Mouse (Mus musculus) CH12.LX (cell line): ENCODE measurements at regions not wholly inside any gene's neighbourhood (a gene's known extent, or its start where the extent isn't known, plus 50 kb on each side); places are given as distances from the start of the nearest gene placed in this dataset.

Experiments used
- DNase-seq: peaks from one replicate; pipeline ENCODE4 v3.0.0-alpha.2; 2013; ENCODE audit errors: extremely low read depth
- H3K27ac ChIP-seq: 2 replicates; pipeline ENCODE4 v1.5.1; 2012; ENCODE audit warnings: low read depth, mild to moderate bottlenecking, control low read depth, moderate library complexity; ENCODE audit not compliant: insufficient read depth
- H3K27me3 ChIP-seq: replicated peaks from 2 replicates; pipeline ENCODE3; 2012; ENCODE audit warnings: inconsistent platforms
- H3K36me3 ChIP-seq, 2 experiments: replicated peaks in 1 of 2; 2 replicates each; pipeline versions ENCODE3 to v1.6.1; 2012; ENCODE audit warnings: inconsistent platforms in 1 of 2, low read length in 1 of 2, mild to moderate bottlenecking in 1 of 2, mixed read lengths in 1 of 2, moderate library complexity in 1 of 2; ENCODE audit not compliant: control insufficient read depth in 1 of 2, insufficient read depth in 1 of 2
- H3K4me1 ChIP-seq, 2 experiments: 2 replicates each; pipeline ENCODE4 v1.6.1; 2012; ENCODE audit warnings: inconsistent platforms in 1 of 2, moderate library complexity in 1 of 2; ENCODE audit not compliant: insufficient read depth in 2 of 2, control insufficient read depth in 1 of 2
- H3K4me2 ChIP-seq: 2 replicates; pipeline ENCODE4 v1.6.1; 2012; ENCODE audit warnings: low read depth, mild to moderate bottlenecking, control low read depth; ENCODE audit not compliant: poor library complexity, insufficient read depth, severe bottlenecking
- H3K4me3 ChIP-seq, 3 experiments: fragments of 150-350 bp in 1 of 3; sonication (generic) in 1 of 3; replicated peaks in 1 of 3; 2 replicates each; pipeline versions ENCODE3 to v1.5.1; 2011 to 2012; ENCODE audit warnings: low read depth in 2 of 3, low read length in 2 of 3, mild to moderate bottlenecking in 2 of 3, moderate library complexity in 2 of 3, control low read depth in 1 of 3, improper control_type of control experiment in 1 of 3, inconsistent platforms in 1 of 3, mixed read lengths in 1 of 3; ENCODE audit not compliant: poor library complexity in 1 of 3
- H3K79me2 ChIP-seq: replicated peaks from 2 replicates; pipeline ENCODE4 v1.6.1; 2012; ENCODE audit warnings: mild to moderate bottlenecking, moderate library complexity; ENCODE audit not compliant: control insufficient read depth, poor library complexity, insufficient read depth, severe bottlenecking; ENCODE audit errors: extremely low read depth
- H3K9ac ChIP-seq: 2 replicates; pipeline ENCODE4 v1.6.1; 2012; ENCODE audit warnings: low read depth, mild to moderate bottlenecking, control low read depth, moderate library complexity; ENCODE audit not compliant: insufficient read depth
- H3K9me3 ChIP-seq: replicated peaks from 2 replicates; pipeline ENCODE3; 2012; ENCODE audit warnings: low read length, inconsistent platforms, mixed read lengths
- BHLHE40 ChIP-seq: IDR thresholded peaks from 2 replicates; pipeline ENCODE4 v1.6.1; 2011; ENCODE audit warnings: mild to moderate bottlenecking, low read depth, low read length, improper control_type of control experiment
- CHD1 ChIP-seq: IDR thresholded peaks from 2 replicates; pipeline ENCODE4 v1.6.1; 2012; ENCODE audit warnings: low read depth, low read length, improper control_type of control experiment, inconsistent platforms
- ELF1 ChIP-seq: IDR thresholded peaks from 2 replicates; pipeline ENCODE4 v1.6.1; 2014; ENCODE audit warnings: low read depth, mild to moderate bottlenecking, inconsistent platforms, low read length, improper control_type of control experiment
- EP300 ChIP-seq: IDR thresholded peaks from 2 replicates; pipeline ENCODE4 v1.6.1; 2011; ENCODE audit warnings: low read length, improper control_type of control experiment
- ETS1 ChIP-seq: conservative IDR thresholded peaks from 2 replicates; pipeline ENCODE4 v1.6.1; 2012; ENCODE audit warnings: low read depth, mild to moderate bottlenecking, inconsistent platforms, low read length, improper control_type of control experiment, moderate library complexity
- HCFC1 ChIP-seq: IDR thresholded peaks from 2 replicates; pipeline ENCODE4 v1.6.1; 2012; ENCODE audit warnings: low read depth, mild to moderate bottlenecking, inconsistent platforms, low read length, improper control_type of control experiment
- KAT2A ChIP-seq: IDR thresholded peaks from 2 replicates; pipeline ENCODE4 v1.6.1; 2012; ENCODE audit warnings: low read length, improper control_type of control experiment, inconsistent platforms; ENCODE audit not compliant: insufficient replicate concordance
- MAFK ChIP-seq: IDR thresholded peaks from 2 replicates; pipeline ENCODE4 v1.6.1; 2011; ENCODE audit warnings: low read length, improper control_type of control experiment; ENCODE audit not compliant: insufficient replicate concordance
- MAZ ChIP-seq: IDR thresholded peaks from 2 replicates; pipeline ENCODE4 v1.6.1; 2012; ENCODE audit warnings: low read depth, mild to moderate bottlenecking, inconsistent platforms, low read length, improper control_type of control experiment, moderate library complexity
- MEF2A ChIP-seq: IDR thresholded peaks from 2 replicates; pipeline ENCODE4 v1.6.1; 2014; ENCODE audit warnings: low read depth, mild to moderate bottlenecking, inconsistent platforms, low read length, improper control_type of control experiment, borderline replicate concordance
- MYC ChIP-seq: IDR thresholded peaks from 2 replicates; pipeline ENCODE4 v1.6.1; 2011; ENCODE audit warnings: low read depth, mild to moderate bottlenecking, improper control_type of control experiment, low read length
- NRF1 ChIP-seq: IDR thresholded peaks from 2 replicates; pipeline ENCODE4 v1.6.1; 2014; ENCODE audit warnings: low read depth, mild to moderate bottlenecking, inconsistent platforms, low read length, improper control_type of control experiment, moderate library complexity
- PAX5 ChIP-seq: IDR thresholded peaks from 2 replicates; pipeline ENCODE4 v1.6.1; 2012; ENCODE audit warnings: low read length, inconsistent platforms, mixed read lengths
- POLR2A ChIP-seq: IDR thresholded peaks from 2 replicates; pipeline ENCODE4 v1.6.1; 2011; ENCODE audit warnings: low read depth, mild to moderate bottlenecking, improper control_type of control experiment, low read length
- POLR2AphosphoS2 ChIP-seq: IDR thresholded peaks from 2 replicates; pipeline ENCODE4 v1.6.1; 2011; ENCODE audit warnings: low read depth, low read length, improper control_type of control experiment
- RAD21 ChIP-seq: IDR thresholded peaks from 2 replicates; pipeline ENCODE4 v1.6.1; 2011; ENCODE audit warnings: low read depth, mild to moderate bottlenecking, low read length, improper control_type of control experiment, moderate library complexity
- USF1 ChIP-seq: IDR thresholded peaks from 2 replicates; pipeline ENCODE4 v1.6.1; 2014; ENCODE audit warnings: low read depth, mild to moderate bottlenecking, inconsistent platforms, low read length, improper control_type of control experiment
- ZC3H11A ChIP-seq: IDR thresholded peaks from 2 replicates; pipeline ENCODE4 v1.6.1; 2012; ENCODE audit warnings: low read depth, mild to moderate bottlenecking, inconsistent platforms, low read length, improper control_type of control experiment
- ZKSCAN1 ChIP-seq: IDR thresholded peaks from 2 replicates; pipeline ENCODE4 v1.6.1; 2012; ENCODE audit warnings: low read depth, inconsistent platforms, low read length, improper control_type of control experiment, borderline replicate concordance
- ZNF384 ChIP-seq: IDR thresholded peaks from 2 replicates; pipeline ENCODE4 v1.6.1; 2012; ENCODE audit warnings: low read depth, low read length, improper control_type of control experiment, inconsistent platforms
- dilution Hi-C: fragments of 300-500 bp; cut with MboI; formaldehyde crosslinking; loops from 2 replicates; pipeline ENCODE4 v1.14.3; 2020; ENCODE audit warnings: low sequenced_read_pairs; ENCODE audit not compliant: extremely low pct_unique_long_range_greater_than_20kb, extremely low pct_ligation_motif_present
- in situ Hi-C: fragments of 300-500 bp; cut with MboI; formaldehyde crosslinking; loops from 3 replicates; pipeline ENCODE4 v1.14.3; 2019; ENCODE audit warnings: low sequenced_read_pairs, low pct_ligation_motif_present, low pct_unique_long_range_greater_than_20kb, mixed read lengths

- in situ Hi-C loops: no loop called here
- Histone ChIP-seq H3K27me3 (no peaks in the 10 kb centered on the region), H3K27ac (no peak overlapping the region), H3K4me1 (no peaks in the 10 kb centered on the region), H3K79me2 (no peaks in the 10 kb centered on the region), H3K9ac (no peak overlapping the region), H3K36me3 (no peaks in the 10 kb centered on the region), H3K4me3 (no peak overlapping the region), H3K4me2 (no peak overlapping the region), H3K9me3 (no peaks in the 10 kb centered on the region)
- dilution Hi-C loops: no loop called here
- TF ChIP-seq HCFC1 (no peak), MYC (no peak)
- DNase-seq: no peak
These were observed 53.3 kb upstream of the Ednra start for GRCm38 (mm10) chr8:77777597-77777996.

- DNase-seq: no peak
- no peaks in the 10 kb centered on the region for H3K36me3 ChIP-seq
- no peak overlapping the region for H3K4me2 ChIP-seq
- H3K27me3 ChIP-seq: no peaks in the 10 kb centered on the region
- TF ChIP-seq MAZ (no peak), CHD1 (no peak), ETS1 (no peak), POLR2A (no peak), ZKSCAN1 (no peak), PAX5 (no peak), BHLHE40 (no peak), ZC3H11A (no peak), KAT2A (no peak), NRF1 (no peak), POLR2AphosphoS2 (no peak), MEF2A (no peak), EP300 (no peak), MAFK (no peak), USF1 (no peak), ZNF384 (no peak), ELF1 (no peak), RAD21 (no peak)
- in situ Hi-C loops: no loop called here
- H3K9ac ChIP-seq: no peak overlapping the region
- no peak overlapping the region for H3K27ac ChIP-seq
- dilution Hi-C loops: no loop called here
- no peaks in the 10 kb centered on the region for H3K79me2 ChIP-seq
- no peaks in the 10 kb centered on the region for H3K9me3 ChIP-seq
- no peak overlapping the region for H3K4me3 ChIP-seq
- no peaks in the 10 kb centered on the region for H3K4me1 ChIP-seq
These were observed 61.5 kb upstream of the Ednra start for GRCm38 (mm10) chr8:77785676-77786255.
